In the genomic region with DNA sequence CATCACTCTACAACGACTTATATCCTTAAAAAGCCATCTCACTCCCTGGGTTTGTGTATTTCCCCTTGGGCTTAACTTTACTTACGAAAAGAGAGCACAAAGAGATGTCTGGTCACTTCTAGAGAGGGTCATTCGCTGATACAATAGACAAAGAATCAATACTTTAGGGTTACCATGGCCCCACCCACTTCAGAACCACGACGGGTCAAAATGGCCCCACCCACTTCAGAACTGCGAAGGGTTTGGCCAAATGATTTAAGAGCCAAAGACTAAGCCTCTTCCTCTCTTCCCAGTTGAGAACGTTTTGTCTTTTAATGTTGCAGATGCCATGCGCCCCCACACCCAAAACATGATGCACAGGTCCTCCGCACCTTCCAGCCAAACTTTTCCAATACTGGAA, we compare ENCODE assay signal across 8 mouse cellular contexts.
DNase-seq lines count a peak whose midpoint lies in the region; ATAC-seq and TF ChIP-seq lines count a peak whose summit lies in the region.

No protein-coding gene starts in this region.

- peak overlapping the region; percentile 53 for H3K4me2 ChIP-seq in embryonic facial prominence, embryonic 12.5 days (replicated peaks)

- TF ChIP-seq POLR2A in kidney, adult 2 months (IDR thresholded peaks at IDR 0.05; ENCODE audit: low read depth, low read length) = no peak

- no peaks in the 10 kb centered on the region for H3K27me3 ChIP-seq in kidney, adult 2 months (replicated peaks; ENCODE audit: control insufficient read depth, insufficient read depth, low read length)
- peaks cover 5% of the 10 kb centered on the region; the same call in 1 of the 2 replicates for H3K27me3 ChIP-seq in embryonic facial prominence, embryonic 12.5 days

- H3K4me1 ChIP-seq in kidney, adult 2 months (ENCODE audit: control insufficient read depth, insufficient read depth, low read length) = no peaks in the 10 kb centered on the region
- H3K4me1 ChIP-seq in embryonic facial prominence, embryonic 12.5 days = no peaks in the 10 kb centered on the region; the same call in 1 of the 2 replicates

- no peaks in the 10 kb centered on the region for H3K36me3 ChIP-seq in kidney, adult 2 months (ENCODE audit: control insufficient read depth, insufficient read depth, low read length)
- H3K36me3 ChIP-seq in embryonic facial prominence, embryonic 12.5 days = 0 out of 2 replicates have a peak, but pooled peaks cover 3% of the 10 kb centered on the region

- H3K9me3 ChIP-seq in embryonic facial prominence, embryonic 12.5 days = no peaks in the 10 kb centered on the region

- ATAC-seq in embryonic facial prominence, embryonic 12.5 days (ENCODE audit: insufficient number of reproducible peaks, insufficient read depth, low FRiP score, low TSS enrichment) = no peak
- 0 out of 2 replicates have a peak, but pooled peaks have one; percentile 21 for ATAC-seq in megakaryocyte, adult 5-6 weeks (ENCODE audit: poor library complexity, severe bottlenecking)

- H3K4me3 ChIP-seq in kidney, adult 2 months (ENCODE audit: insufficient read depth, low read depth, low read length) = peak overlapping the region; percentile 65
- peak overlapping the region; percentile 56 for H3K4me3 ChIP-seq in embryonic facial prominence, embryonic 12.5 days

- H3K9ac ChIP-seq in embryonic facial prominence, embryonic 12.5 days = peak overlapping the region; percentile 77; the same call in 1 of the 2 replicates

- no peak overlapping the region for H3K27ac ChIP-seq in kidney, adult 2 months (ENCODE audit: insufficient read depth, low read depth, low read length)
- no peak overlapping the region for H3K27ac ChIP-seq in embryonic facial prominence, embryonic 12.5 days

- WGBS in kidney, adult 2 months = 16% methylated on average over 9 of the region's 9 CpGs
- 13% methylated on average over 9 of the region's 9 CpGs for WGBS in embryonic facial prominence, embryonic 12.5 days

- no peak for TF ChIP-seq CTCF in kidney, adult 2 months (conservative IDR thresholded peaks at IDR 0.05; ENCODE audit: insufficient read depth, insufficient read length, low read depth, low read length)

- peak; percentile 21 for DNase-seq in kidney, adult 2 months
- DNase-seq in kidney, adult 18-20 months = no peak
- DNase-seq in induced T-regulatory cell, adult 2 months (ENCODE audit: low read depth) = peak; percentile 23
- DNase-seq in right cerebral cortex, postnatal 4 days = no peak
- DNase-seq in cerebellum, adult 18-20 months = no peak
- no peak for DNase-seq in ovary, postnatal 14 days (ENCODE audit: low spot score)

Comparison
In these comparisons a context has a peak if more than half of its experiments do, and no peak if none do; other contexts are left out.
1. DNase-seq: peak in kidney, adult 2 months (single experiment) and induced T-regulatory cell, adult 2 months (single experiment); none in kidney, adult 18-20 months (single experiment), right cerebral cortex, postnatal 4 days (single experiment), cerebellum, adult 18-20 months (0 of 2) and ovary, postnatal 14 days (single experiment).